Mouse (Mus musculus): ENCODE measurements around the gene Fbxo4.

The Fbxo4 gene

DNA sequence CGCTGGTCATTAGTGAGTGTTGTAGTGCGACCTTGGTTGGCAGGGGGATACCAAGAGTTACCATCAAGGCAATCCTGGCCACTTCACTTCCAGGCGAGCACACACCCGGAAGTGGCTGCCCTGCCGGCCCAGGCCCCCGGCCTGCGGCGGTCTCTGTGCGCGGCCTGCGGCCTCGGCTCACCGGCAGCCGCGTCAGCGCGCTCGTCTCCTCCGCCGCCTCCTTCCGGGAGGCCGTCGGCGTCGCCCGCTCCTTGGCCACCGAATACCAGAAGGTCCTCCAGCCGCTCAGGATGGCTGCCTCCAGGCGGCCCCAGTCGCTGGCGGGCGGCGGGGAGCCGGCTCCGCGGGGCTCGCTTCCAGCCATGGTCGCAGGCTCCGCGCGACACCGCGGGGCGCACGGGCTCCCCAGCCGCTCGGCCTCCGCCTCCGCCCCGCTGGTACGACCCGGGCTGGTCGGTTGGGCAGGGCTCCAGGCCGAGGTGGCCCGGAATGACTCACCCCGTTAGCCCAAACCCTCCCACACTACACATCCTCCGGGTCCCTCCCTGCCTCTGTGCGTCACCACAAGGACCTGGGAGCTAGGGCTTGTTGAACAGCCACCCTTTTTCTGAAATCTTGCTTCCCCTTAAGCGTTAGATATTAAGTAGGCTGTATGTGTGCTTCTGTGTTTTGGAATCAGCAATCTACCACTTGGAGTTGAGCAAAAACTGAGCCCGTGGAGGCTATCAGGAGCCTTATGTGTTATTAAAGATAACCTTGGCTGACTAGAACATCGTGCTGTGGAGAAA lies at the start of gene Fbxo4:
Gene Fbxo4 (minus strand): TSS at position 513 of the 788 bp plus-strand sequence.
- peak; percentile 89 for DNase-seq

DNA sequence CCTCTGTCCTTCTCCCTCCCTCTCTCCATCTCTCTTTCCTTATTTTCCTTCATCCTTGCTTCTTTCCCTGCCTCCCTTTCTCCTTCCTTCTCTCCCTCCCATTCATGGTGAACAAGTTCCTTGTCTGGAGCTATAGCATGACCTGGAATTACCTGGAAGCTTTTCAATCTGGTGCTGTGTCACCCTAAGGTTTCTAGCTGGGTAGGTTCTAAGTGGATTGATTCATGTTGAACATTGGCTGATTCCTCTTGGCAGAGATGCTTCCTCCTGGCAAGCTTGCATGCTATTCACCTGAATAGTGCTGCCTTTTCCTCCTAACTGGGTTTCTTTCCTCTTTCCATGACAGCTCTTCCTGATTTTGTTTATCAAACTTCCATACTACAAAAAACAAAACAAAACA lies 49.6 kb upstream of the Fbxo4 start:
- peak; percentile 58 for DNase-seq

DNA sequence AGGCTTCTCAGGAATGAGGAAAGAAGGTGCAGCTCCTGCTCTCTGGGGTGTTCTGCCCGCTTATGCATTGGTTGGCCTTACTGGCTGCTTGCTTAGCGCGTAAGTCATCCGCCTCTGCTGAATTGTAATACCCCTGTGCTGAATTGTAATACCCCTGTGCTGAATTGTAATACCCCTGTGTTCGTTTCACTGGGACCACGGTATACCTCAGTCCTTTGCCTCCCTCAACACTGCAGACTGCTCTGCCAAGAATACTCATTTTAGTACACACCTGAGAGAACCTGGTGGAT lies 49.0 kb upstream of the Fbxo4 start:
- no peak for DNase-seq

DNA sequence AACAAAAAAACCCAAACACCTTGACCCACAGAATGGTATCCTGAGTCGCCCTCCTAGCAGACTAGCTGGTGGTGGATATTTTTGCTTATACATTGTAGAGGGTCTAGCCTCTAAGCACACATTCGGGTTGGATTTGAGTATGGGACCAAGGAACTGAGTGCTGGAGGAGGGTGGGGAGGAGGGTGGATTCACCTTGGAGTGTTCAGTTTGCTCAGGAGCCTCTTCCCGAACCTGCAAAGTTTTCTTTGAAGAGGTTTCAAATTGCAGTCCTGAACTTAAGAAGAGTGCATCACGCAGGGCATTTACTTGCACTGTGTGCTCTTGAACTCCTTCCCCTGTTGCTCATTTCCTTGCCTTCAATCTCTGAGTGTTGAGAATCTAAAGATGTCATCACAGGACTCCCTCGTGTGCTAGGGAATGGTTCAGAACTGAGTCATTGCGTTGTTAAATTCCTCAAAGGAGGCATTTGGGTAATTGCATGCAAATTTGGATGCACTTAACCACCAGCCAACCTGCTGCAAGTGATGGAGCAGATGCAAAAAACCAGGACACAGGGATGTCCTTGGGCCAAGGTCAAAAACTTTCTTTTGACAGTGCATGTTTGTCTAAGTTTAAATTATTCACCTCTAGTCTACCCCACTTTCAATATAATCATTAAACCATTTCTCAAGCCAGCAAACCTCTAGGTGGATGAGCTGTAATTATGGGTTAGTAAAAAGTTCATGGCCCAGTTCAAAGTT lies 48.5 kb upstream of the Fbxo4 start:
- DNase-seq, result no peak

DNA sequence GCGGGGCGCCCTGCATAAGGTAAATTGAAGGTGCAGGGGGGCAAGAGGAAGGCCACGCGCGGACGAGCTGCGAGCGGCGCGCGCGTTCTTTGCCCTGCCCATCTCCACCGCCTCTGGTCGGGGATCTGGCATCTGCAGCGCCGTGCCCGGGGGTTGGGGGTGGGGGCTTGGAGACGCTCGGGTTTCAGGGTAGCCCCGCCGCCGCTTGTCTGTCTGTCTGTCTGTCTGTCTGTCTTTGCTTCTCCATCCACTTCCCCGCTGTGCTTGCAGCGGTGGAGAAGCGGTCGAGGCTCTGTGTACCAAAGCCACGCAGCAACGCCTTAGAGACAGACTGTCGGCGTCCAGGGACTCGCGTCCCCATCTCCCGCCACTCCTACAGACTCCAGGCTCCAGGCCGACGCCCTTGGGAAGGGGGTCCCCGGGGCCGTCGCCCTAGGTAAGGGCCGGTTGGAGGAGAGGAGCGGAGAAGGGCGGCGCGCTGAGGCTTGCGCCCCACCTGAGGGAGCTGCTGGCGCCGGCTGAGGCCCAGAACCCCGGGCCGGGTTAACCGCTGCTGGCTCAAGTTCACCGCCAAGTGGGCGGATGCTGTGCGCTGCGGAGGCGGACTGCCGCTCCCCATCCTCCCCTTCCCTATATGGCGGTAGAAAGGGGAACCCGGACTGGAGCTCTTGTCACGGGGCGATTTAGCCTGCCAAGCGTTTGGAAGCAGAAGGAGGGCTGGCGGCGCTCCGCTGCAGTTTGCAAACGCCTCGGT lies 47.6 kb upstream of the Fbxo4 start:
- DNase-seq, result peak; percentile 90

DNA sequence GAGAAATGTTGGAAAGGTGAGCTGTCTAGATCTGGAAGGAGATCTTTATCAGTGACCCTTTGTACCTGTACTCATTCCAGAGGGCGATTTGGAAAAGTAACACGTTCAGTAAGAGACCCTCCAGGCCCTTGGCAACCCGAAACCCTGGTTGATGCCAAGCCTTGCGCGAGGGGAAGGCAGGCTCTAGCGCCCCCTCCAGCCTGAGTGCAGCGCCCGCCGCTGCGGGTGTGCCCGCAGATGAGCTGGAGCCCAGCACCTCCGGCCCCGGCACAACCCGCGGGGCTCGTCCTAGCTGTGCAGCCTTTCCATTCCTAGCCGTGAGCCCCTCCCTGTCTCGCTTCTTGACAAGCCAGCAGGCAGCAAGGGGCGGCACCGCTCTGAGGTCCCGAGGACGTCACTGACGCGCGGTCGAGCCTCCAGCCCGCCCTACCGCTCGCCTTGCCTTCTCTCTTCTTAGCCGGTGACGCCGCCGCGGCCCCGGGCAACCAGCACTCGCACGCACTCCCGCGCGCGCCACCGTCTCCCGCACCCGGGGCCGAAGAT lies 46.9 kb upstream of the Fbxo4 start, which contains the start of gene Oxct1:
Gene Oxct1 (plus strand): TSS at position 153 of the 543 bp plus-strand sequence.
- DNase-seq, result peak; percentile 97

DNA sequence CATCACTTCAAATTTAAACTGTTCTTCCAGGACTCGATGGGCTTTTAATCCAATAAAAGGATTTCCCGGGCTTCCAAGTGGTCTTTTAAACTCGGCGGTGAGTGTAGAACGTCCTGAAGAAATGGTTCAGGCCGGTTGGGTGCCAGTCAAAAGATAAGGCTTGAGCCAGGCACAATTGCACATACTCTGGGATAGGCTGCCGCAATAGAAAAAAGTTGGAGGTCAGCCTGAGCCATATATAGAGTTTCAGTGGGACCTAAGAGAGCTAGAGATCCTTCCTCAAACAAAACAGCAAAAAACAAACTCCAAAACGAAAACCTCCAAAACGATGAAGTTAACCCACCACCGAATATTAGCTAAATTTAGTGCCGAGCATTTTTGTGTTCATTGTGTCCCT lies 46.1 kb upstream of the Fbxo4 start:
- peak; percentile 30 for DNase-seq

DNA sequence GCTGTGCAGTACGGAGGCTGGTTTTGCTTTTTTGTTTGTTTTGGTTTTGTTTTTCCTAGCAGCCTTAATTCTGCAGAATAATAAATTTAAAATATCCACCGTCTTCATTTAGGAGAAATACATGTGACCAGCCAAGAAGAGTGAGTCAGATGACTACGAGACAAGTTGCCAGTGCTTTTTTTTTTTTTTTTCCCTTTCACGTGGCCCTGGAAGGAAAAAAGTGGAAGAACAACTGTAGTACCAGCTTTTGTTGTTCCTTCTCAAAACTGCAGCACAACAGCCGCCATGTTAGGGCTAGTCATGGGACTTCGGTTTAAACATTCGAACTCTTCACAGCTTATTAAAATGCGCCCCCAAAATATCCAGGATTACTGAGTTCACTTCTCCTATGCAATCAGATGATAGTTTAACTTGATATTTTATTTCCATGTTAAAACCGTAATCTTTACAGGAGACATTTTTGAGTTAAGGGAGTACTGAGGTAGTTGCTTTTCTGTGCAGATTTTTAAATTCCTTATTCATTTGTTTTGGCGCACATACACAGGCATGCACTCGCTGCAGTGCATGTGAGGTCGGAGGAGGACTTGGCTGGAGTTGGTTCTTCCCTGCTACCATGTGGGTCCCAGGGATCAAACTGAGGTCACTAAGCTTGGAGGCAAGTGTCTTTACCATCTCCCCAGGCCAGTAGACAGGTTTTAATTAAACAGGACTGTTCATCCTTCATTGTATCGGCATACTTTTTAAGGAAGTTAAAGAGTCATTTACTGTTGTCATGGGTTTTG lies 45.5 kb upstream of the Fbxo4 start:
- no peak for DNase-seq

DNA sequence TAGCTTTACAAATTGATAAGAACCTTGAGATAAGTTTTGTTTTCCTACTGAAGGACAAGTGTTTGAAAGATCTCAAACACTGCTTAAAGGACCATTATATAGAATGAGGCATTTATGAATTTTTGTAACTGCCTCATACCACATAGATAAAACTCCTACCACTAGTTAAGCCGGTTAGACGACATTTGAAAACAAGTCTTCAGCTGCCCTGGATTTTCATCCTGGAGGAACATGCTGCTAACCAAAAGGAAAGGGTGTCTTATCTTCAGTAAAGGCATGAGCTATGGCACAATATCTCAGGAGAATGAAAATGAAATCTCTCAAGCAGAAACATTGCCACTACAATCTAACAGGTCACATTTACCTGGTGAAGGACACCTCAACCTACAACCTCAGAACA lies 44.4 kb upstream of the Fbxo4 start:
- DNase-seq, result no peak

DNA sequence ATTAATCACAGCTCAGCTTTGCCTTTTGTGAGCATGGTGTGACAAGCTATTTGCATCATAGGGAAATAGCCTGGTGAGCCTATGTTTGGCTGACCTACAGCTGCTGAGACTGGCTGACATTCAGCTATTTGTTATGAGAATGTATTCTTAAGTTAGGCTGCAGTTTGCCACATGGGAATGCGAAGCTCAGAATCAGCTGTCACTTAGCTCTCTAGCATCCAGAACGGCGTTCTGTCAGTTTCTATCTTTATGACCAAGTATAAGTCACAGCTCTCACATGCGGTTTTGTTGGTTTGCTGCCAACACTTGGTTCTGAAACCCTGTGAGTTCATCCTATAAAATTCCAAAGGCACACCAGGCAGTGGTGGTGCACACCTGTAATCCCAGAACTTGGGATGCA lies 41.3 kb upstream of the Fbxo4 start:
- DNase-seq, result no peak

DNA sequence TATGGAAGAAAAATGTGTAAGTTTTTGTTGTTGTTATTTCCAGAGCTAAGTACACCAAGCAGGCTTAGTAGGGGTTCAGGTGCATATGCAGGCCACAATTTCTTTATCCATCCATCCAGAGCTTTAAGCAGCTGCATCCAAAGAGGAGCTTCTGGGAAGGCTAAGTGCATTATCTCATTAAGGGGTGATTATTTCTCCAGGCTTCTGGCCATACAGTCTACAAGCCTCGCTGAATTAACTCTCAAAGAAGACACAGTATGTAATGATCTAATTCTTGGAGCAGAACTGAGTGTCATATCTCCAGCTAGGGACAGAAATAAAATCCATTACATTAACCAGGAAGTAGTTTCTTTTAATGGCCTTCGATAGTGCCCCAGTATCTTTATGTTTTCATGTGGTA lies 34.5 kb upstream of the Fbxo4 start:
- no peak for DNase-seq

DNA sequence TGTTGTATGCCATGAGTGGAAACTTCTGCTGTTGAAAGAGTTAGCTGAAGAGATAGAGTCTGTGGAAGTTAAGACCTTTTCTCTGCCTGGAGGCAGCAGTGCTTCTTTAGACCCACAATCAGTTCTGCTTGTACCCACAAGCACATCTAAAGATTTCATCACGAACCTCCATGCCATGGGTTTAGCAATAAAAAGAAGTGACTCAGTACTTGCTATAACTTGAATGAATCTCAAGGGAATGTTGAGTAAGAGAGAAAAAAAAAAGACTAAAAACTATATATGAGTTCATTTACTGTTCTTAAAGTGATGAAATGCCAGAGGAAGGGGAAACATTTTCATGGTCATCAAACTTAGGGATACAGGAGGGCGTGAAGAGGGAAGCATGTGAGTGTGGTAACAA lies 21.2 kb upstream of the Fbxo4 start:
- DNase-seq, result no peak

DNA sequence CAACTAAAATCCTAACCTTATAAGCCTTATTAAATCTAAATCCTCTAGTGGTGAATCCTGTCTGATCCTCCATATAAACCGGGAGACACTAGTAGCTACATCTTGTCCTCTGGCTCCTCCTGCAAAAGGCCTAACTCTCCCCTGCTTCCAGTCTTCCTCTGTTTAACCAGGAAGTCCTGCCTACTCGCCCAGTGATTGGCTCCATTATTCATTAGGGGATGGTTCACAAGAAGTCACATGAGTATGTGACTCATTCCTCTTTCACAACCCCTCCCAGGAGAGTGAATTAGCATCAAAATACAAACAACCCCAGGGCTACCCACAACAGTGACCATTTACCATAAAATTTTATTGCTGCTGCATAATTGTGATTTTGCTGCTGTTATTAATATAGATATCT lies 19.8 kb upstream of the Fbxo4 start:
- DNase-seq, result no peak

DNA sequence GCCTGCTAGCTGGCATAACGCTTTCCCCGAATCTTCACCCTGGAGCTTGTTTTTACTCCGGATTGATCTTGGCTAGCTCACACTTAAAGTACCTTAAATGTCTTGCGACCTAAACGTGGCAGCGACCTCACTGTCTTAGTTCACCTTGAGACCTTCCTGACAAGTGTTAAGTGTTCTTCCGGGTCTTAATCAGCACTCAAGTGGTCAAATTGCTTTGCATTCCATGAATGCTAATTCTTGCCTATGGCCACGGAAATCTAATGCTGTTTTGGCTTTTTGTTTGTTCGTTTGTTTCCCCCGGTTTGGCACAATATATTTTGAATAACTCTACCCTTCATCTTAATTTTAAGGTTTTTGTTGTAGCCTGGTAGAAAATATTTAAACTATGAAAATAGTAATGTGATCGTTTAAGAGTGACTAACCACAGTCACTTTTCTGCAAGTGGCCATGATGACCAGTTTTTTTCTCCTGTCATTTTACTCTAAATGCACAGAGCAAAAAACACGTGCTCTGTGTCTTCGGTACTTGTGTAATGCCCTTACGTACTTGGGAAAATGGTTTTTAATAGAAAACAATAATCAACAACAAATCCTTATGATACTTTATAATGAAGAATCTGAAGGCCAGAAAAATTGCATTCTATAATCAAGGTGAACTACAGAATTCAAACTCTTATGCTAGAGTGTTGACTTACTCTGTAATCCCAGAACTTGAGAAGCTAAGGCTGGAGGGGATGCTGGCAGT lies 17.1 kb upstream of the Fbxo4 start:
- no peak for DNase-seq

DNA sequence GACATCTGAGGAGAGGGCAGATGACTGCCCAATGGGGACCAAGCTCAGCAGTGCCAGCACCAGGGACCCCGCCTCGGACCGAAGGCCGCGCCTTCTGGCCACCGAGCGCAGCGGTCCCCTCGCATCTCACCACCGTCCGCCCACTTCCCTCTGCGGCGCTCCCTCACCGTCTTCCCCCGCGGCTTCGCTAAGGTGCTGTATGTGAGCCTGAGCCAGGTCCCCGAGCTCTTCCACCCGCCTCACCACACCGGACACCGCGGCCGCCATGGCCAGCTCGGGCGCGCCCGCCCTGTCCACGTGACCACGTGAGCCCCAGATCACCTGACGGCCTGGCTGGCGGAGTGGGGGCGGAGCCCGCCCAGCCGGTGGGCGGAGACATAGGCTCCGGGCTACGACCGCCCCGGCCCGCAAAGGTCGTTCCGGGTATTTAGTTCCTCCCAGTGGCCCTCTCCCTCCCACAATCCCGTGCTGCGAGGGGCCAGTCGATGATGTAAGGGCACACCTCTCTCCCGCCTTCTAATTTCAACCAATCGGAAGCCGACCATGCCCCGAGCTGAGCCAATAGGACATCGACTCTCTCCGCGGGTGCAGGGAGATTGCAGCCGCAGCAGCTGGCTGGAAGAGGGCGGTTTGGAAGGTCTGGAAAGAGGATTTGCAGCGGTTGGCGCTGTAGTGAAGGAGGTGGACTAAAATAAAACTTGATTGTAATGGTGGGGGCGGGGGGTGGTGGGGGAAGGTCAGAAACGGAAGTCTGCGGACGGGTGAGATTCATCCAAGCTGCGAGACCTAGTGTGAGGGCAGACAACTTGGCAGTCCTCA lies 16.3 kb upstream of the Fbxo4 start, which contains the start of gene AW549877:
Gene AW549877 (minus strand): TSS at position 297 of the 819 bp plus-strand sequence.
- peak; percentile 100 for DNase-seq

DNA sequence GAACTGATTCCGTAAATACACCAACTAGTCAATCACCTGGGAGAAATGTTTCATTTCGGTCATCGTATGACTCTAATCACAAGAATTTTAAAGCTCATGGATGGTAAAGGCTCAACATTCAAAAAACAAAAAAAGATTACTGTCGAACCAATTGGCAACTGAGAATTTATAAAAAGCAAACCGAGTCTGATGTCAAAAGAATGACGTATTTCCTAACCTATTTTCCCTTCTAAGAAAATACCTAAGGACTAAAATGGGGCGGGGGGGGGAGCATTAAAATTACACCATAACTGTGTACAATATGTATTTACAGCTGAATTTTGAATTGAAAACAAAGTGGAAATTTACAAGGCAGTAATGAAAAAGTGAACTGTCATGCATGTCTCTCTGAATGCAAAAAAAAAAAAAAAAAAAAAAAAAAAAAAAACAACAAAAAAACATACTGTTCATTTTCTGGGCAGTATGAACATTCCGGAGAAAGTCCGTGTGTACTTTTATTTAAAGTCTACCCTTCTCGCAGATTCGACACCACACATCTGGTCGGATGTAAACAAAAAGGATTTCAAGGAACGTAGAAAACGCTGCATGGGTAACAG lies 15.6 kb upstream of the Fbxo4 start:
- DNase-seq, result no peak

DNA sequence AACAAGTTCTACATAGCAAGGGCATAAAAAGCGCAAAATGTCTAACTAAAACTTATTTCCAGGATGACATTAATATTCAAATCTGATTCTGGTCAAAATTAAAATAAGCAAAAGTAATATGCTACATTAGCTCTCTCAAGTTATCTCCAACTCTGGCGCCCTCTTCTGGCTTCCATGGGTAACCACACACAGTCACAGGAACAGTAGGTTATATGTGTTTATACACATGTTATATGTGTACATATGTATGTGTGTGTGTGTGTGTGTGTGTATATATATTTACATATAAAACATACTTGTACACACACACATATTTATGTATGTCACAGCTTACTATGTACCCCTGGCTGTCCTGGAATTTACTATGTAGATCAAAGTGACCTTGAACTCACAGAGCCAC lies 8.6 kb upstream of the Fbxo4 start:
- DNase-seq, result no peak

DNA sequence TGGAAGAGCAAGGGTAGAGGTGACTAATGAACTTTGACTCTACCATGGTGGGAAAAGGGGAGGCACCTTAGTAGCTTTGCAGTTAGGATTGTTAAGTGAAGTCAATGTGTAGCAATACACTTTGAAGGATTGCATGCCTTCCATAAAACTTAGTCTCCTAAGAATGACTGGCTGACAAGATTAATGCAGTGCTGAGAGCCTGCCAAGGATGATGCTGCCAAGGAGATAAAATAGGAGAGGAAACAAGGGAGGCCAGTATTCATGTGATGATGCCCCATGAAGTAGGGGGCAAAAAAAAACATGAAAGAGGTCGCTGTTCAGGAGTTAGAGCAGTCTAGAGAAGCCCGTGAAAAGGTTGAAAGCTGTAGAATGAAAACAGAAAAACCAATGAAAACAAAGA lies 5.5 kb upstream of the Fbxo4 start:
- no peak for DNase-seq

DNA sequence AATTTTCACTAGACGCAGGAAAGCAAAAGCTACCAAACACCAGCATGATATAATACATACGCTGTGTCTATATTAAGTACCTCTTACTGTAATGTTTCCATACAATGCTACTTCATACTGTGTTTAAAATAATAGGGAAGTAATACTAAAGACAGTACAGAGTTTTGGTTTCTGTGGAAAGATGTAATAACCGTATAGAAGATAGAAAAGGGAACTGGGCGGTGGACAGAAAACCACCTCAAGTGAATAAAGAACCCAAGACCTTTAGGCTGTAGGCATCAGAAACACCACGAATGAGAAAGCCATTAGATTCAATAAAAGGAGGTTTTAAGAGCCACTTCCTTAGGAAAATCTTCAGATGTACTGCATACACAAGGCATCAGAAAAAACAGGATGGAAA lies 3.4 kb upstream of the Fbxo4 start:
- no peak for DNase-seq

DNA sequence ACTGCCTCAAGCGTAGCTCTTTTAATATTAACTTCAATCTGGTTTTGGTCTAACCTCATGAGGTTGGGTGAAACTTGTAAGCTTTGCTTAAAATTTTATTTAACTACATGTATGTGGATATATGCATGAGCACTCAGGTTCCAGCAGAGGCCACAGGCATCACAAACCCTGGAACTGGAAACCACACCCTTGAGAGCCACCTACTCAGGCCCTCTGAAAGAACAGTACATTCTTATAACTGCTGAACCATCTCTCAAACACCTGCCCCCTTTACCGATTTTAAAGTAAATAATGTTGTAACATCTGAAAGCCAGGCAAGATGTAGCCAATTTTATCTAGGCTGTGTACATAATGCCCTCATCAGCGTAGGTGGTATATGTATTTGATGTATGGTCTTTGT lies 498 bp upstream of the Fbxo4 start:
- peak; percentile 15 for DNase-seq

DNA sequence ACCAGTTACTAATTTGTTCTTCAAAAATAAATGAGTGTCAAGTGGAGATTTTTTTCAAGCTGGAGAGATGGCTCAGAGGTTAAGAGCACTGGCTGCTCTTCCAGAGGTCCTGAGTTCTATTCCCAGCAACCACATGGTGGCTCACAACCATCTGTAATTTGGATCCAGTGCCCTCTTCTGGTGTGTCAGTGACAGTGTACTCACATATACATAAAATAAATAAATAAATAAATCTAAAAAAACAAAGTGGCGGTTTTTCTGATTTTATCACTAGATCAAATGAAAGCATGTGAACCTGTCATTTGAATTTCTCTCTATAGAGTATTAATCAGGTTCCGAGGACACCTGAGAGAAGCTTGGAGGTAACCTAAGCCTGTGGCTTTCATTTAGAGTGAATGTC lies 1.1 kb downstream of the Fbxo4 start:
- DNase-seq, result peak; percentile 20

All from cerebellum, adult 9-11 months (tissue).